Mouse (Mus musculus) heart, postnatal 0 days (tissue): Measurements from ENCODE around the gene Grik1.

Experiments
- CTCF ChIP-seq: IDR thresholded peaks from 2 replicates; pipeline ENCODE4 v1.5.1; 2016; ENCODE audit warnings: antibody characterized with exemption, control low read depth, low read depth
- EP300 ChIP-seq: IDR thresholded peaks from 2 replicates; pipeline ENCODE4 v1.6.1; 2016; ENCODE audit warnings: antibody characterized with exemption, low read depth

GRCm38 (mm10) chr16:88048121-88048520 is 241.9 kb downstream of the Grik1 start:
- TF ChIP-seq CTCF (no peak), EP300 (no peak)
